Mouse (Mus musculus) monocyte, adult 2 months (primary cell): ENCODE results near the gene Hspa1l.
"Not testable (repeated sequence)": the region's sequence is repeated elsewhere in the genome, so short reads cannot be mapped to it uniquely, and the experiment has no call there.

Source experiments
- DNase-seq, 2 experiments: peaks; one replicate each; pipeline ENCODE4 v3.0.0; 2022; ENCODE audit warnings: low spot score in 2 of 2, low read depth in 1 of 2

The Hspa1l gene

GRCm38 (mm10) chr17:34950514-34951455 is 21.7 kb upstream of the Hspa1l start:
- no peak for DNase-seq

DNA sequence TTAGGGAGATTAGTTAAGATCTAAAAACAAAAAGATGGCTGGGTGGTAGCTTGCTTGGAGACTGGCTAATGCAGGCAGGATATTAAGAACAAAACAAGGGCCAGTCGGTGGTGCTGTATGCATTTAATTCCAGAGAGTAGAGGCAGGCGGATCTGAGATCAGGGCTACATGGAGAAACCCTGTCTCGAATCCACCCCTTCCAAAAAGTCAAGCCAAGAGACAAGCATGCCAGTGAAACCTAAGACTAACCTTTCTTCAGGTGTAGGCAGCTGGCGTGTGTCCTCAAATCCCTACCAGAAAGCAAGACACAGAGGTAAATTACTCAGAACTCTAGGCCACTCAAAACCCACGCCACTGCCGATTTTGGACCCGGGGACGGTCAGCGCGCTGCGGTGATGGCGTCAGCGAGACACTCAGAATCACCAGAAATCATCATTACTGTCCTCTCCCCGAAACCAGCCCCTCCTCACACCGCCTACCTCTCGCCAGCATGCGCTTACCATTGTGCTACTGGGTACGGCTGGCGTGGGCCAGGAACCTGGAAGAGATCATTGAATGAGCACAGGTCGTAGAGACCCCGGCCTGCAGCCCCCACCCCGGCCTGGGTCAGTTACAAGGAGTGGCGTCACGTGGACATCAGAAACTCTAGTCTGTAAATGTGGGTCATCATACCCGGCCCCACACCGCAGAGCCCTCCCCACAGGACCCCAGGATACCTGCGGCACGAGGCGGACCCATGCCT is 20.7 kb upstream of the Hspa1l start:
- no peak for DNase-seq

- peak in 1 of 2 experiments; percentile 61 for DNase-seq
Observed at GRCm38 (mm10) chr17:34952378-34953040, 20.0 kb upstream of the Hspa1l start.

DNA sequence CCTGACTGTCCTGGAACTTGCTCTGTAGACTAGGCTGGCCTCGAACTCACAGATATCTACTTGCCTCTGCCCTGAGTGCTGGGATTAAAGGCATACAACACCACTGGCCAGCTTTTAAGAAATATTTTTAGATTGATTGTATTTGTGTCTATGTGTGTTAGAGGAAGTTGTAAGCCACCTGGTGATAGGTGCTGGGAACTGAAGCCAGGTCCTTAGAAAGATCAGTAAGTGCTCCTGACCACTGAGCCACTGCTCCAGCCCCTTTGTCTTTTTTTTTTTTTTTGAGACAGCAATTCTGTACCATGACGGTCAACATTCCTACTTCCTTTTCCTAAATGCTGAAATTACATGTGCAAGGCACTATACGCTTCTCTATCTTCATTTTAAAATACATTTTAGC is 19.2 kb upstream of the Hspa1l start:
- DNase-seq = no peak

GRCm38 (mm10) chr17:34953904-34954303 is 18.6 kb upstream of the Hspa1l start:
- no peak for DNase-seq

DNA sequence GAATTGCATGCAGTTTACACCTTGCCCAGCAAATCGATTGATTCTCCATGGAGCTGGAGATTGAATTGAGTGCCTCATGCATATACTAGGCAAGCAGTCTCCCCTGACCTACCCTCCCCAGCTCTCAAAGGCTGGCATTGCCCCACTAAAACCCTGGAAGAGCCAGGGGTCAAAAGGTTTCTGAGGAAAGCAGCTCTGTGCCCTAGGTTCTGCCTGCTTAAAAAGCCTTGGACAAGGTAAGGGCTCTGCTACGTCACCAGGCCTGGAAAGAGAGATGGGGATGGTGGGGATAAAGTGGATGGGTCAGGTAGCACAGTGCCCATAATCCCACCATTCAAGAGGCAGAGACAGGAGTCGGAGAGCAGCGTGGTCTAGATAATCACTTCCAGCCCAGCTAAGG is 17.7 kb upstream of the Hspa1l start:
- DNase-seq = no peak

- DNase-seq = no peak
Observed at GRCm38 (mm10) chr17:34955884-34956283, 16.6 kb upstream of the Hspa1l start.

GRCm38 (mm10) chr17:34956340-34956739 is 16.2 kb upstream of the Hspa1l start:
- no peak for DNase-seq

- not testable (repeated sequence) for DNase-seq
Observed at GRCm38 (mm10) chr17:34957291-34957690, 15.2 kb upstream of the Hspa1l start.

GRCm38 (mm10) chr17:34957966-34958365 is 14.5 kb upstream of the Hspa1l start:
- DNase-seq = not testable (repeated sequence)

DNA sequence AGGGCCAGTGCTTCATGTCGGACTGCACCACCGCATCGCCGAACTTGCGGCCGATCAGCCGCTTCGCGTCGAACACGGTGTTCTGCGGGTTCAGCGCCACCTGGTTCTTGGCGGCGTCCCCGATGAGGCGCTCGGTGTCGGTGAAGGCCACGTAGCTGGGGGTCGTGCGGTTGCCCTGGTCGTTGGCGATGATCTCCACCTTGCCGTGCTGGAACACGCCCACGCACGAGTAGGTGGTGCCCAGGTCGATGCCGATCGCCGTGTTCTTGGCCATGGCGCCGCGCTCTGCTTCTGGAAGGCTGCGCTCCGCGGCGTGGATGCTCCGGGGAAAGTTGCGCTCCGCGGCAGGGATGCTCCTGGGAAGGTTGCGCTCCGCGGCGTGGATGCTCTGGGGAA is 13.8 kb upstream of the Hspa1l start:
- not testable (repeated sequence) for DNase-seq

DNA sequence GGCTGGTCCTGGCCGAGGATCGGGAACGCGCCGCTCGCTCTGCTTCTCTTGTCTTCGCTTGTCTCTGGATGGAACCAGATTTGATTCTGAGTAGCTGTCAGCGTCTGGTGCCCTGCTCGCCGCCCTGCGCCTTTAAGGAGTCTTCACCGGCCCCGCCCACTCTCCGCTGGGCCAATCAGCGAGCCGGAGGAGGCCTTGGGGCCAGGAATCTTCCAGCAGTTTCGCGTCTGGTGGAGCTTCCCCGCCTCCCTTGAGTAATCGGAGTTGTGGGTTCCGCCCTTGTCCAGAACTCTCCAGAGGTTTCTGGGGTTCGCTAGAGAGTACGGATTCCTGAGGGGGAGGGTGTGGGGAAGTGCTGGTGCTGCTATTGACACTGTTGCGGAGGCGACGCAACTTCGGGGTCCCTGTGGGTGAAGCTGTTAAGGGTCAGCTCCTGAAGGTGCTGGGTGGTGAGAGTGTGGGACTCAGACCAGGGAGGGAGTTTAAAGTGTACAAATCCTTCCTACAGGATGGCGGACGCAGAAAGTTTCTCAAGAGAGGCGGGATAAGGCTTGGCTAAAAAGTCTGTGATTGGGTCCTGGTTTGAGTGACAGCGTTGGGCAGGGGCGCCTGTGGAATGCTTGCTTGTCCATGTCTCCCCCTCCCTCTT is 13.2 kb upstream of the Hspa1l start, which contains the start of gene Hspa1b:
Gene Hspa1b, minus strand, starts transcription at position 109 of the 649 bp plus-strand sequence.
- DNase-seq = peak in 1 of 2 experiments; percentile 70

DNA sequence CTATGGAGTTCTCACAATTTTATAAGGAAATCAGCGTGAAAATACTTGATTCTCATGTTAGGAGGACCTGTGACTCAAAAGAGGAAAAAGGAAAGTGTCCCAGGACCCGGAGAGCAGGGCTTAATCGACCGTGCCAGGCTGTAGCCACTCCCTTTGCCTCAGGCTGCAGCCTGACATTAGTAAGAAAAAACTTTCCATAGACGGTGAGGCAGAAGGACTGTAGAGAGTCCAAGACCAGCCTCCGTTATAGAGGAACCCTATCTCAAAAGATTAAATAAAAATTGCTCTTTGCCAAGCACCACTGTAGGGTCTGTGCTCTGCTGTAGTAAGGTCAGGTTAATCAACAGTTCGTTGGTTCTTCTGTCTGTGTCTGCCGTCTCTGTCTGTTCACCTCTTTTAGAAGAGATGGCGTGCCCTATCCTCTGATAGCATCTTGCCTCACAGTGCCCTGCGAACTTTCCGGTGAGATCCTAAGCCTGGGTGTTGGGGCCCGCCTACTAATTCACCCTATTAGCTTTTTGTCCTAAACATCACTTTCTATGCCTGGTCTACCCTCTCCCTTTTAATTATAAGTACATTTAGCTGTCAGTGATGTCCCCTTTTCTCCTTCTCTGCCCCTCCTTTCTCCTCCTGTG is 12.5 kb upstream of the Hspa1l start:
- no peak for DNase-seq

- no peak for DNase-seq
Observed at GRCm38 (mm10) chr17:34960702-34961493, 11.6 kb upstream of the Hspa1l start.

DNA sequence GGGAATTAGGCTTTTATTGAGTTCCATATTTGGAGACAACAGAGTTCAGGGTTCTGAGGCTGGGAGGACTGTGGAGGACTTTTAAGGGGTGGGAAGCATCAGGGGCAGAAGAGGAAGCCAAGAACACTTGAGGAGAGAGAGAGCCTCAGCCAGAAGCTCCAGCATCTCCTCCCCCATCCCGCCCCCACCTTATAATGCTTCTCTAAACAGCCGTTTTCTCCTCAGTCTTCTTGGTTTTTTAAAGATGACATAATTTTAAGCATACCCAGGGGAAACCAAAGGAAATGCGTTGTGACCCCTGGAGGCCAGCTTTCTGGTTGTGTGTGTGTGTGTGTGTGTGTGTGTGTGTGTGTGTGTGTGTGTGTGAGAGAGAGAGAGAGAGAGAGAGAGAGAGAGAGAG is 10.4 kb upstream of the Hspa1l start:
- DNase-seq = no peak

DNA sequence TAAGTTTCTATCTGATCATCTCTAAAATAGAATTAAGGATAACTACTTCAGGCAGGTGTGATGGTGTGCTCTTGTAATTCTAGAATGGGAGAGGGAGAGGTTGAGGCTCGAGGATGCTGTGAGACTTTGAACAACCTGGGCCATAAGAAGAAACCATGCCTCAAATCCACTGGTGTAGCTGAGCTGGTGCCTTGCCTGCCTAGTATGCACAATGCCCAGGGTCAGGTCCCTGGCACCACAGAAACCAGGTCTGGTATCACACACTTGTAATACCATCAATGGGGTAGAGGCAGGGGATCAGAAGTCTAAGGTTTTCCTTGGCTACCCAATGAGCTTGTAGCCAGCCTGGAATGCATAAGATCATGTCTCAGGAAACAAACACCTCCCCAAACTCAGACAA is 9.7 kb upstream of the Hspa1l start:
- no peak for DNase-seq

- DNase-seq = no peak
Observed at GRCm38 (mm10) chr17:34964640-34965049, 7.9 kb upstream of the Hspa1l start.

- no peak for DNase-seq
Observed at GRCm38 (mm10) chr17:34965627-34966026, 6.9 kb upstream of the Hspa1l start.

DNA sequence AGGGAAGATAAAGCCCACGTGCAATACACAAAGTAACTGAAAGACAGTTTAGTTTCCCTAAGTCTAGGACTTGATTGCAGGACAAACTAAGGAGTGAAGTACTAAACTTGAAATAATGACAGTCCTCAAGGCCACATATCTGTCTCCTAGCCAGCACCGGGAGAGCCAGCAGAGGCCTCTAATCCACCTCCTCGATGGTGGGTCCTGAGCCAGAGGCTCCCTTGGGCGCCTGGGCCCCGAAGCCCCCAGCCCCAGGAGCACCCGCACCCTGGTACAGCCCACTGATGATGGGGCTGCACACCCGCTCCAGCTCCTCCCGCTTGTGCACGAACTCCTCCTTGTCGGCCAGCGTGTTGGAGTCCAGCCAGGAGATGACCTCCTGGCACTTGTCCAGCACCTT is 2.7 kb upstream of the Hspa1l start, which contains the start of gene Gm20481:
Gene Gm20481, plus strand, starts transcription at position 91 of the 400 bp plus-strand sequence.
- not testable (repeated sequence) for DNase-seq

- DNase-seq = not testable (repeated sequence)
Observed at GRCm38 (mm10) chr17:34970850-34971249, 1.7 kb upstream of the Hspa1l start.
